Mouse (Mus musculus) heart, postnatal 0 days (tissue): ENCODE results near the gene Rps8.

Experiments
- CTCF ChIP-seq: IDR thresholded peaks from 2 replicates; pipeline ENCODE4 v1.5.1; 2016; ENCODE audit warnings: antibody characterized with exemption, control low read depth, low read depth
- EP300 ChIP-seq: IDR thresholded peaks from 2 replicates; pipeline ENCODE4 v1.6.1; 2016; ENCODE audit warnings: antibody characterized with exemption, low read depth

DNA sequence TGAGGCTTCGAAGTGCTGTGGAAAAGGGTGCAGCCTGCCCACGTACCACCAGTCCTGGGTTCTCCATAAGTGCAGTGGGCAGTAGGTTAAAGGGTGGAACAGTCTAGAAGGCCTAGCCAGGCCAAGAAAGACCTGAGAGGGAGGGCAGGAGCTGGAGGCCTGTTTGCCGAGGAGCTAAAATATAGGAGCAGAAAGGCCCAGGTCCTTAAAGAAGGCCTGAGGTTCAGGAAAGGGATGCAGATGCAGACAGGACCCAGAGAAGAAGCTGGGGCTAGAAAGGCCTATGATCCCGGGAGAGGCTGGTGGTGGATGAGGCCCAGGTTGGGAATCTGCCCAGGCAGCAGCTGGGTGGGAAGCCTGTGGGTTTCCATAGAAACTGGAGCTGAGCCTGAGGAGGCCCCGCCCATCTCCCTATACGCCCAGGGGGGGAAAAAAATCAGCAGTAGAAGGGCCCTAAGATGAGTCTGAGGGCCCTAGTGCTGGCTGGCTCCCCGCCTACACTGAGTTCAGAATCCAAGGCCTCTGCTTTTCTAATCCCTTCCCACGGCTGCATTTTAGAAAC is 30.6 kb downstream of the Rps8 start, which contains the start of gene Btbd19:
- TF ChIP-seq CTCF, result no peak
- TF ChIP-seq EP300, result no peak
